Mouse (Mus musculus): ENCODE measurements around the gene Aaas.
A peak's percentile ranks its signal among the peaks of the same experiment; 100 is the strongest.

The Aaas gene

DNA sequence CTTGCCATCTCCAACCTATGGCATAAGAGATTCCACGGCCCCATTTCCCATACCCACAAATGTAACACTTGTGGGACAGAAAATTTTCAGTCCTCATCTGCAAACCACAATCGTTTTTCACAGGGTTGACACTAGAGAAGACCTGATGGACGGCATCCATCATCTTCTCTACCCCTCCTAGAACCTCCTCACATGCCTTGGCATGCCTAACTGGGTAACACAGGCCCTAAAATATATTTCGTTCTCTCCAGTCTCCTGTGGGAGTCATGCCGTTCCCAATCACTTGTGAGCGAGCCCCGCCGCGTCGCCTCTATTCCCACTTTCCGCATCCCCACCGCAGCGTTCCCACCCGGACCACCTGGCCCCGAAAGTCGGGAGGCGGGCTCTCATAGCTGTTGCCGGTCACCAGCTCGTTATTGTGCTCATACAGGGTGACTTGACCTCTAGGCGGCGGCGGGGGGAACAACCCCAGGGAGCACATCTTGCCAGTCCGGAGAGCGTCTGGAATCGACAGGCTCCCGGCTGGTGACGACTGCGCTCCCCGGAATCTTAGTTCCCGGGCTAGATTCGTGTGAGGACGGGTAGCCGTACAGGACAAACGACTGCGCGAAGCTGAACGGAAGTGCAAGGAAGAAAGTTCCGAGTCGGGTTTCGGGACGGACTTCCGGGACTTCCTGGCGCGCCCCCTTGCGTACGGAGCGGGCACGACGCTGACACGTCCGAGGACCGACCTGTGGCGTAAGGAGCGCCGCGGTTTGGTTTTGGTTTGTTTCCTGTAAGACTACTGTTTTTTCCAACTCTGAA lies at the start of gene Aaas:
Gene Aaas (minus strand): TSS at position 634 of the 804 bp plus-strand sequence.
- peak; percentile 97 for DNase-seq

DNA sequence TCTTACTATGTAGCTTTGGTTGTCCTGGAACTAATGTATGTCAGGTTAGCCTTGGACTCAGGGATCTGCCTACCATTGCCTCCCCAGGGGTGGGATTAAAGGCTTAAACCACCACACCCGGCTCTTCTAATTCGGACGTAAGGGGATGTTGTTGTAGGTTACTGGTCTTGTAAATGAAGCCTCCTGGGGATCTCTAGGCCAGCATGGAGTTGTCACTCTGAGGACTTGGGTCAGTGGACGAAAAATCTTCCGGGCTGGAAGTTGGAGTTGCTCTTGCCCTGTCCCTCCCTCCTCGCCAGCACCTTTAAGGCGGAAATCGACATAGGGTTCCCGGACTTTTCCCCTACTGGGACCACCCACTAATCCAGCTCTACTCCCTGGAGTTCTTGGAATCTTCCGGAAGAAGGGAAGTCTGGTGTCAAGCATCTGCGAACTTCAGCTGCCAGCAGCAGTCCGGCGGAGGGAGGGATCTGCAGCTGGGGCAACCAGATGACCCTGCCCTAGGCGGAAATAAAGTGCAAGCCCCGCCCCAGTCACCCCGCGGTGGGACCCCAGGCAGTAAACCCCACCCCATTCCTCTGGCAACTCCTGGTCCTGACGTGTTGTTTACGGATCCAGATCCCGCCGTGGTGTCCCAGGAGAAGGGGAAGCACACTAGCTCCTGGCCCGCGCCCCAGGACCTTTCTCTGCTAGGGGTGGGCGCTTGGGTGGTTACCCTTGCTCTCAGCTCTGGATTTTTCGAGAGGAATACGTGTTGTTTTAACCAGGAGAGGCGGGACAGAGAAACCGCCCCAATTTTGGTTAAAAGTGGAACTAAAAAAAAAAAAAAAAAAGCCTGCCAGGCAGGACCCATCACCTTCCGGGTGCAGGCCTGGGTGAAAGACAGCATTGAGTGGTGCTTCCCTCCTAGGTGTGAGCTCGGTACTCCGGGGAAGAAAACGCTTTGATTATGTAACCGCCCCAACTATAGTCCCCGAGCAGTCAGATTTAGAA lies 49.0 kb upstream of the Aaas start:
- peak; percentile 85 for DNase-seq

DNA sequence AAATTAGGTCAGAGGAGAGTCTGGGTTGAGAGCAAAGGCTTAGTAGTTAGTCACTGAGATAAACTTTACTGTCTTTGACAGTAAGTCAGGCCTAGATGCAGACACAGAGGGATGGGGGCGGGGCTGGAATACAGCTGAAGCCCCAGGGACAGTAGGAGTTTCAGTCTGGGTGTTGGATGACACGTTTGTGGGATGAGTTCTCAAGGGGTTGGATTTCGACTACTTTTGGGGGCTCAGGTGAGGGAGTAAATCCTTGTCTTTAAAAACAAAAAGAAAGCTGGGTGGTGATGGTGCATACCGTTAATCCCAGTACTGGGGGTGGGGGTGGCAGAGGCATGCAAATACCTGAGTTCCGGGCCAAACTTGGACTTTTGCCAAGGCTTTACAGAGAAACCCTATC lies 48.1 kb upstream of the Aaas start:
- DNase-seq, result no peak

DNA sequence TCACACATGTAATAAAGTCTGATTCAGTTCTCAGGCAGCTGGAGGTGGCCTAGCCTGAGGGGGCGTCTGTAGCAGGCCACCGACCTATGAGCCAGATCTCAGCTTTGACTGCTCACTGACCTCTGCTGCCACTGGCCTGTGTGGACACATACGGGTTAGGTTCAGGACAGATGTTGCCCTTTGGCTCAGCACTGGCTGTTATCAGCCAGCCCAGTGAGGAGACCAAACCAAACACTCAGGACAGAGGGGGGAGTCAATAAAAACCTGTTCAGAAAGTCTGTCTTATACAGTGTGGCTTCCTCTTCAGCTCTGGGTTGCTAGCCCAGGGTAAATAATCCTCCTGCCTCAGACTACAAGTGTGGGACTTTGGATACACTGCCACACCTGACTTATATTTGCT lies 44.5 kb upstream of the Aaas start:
- no peak for DNase-seq

DNA sequence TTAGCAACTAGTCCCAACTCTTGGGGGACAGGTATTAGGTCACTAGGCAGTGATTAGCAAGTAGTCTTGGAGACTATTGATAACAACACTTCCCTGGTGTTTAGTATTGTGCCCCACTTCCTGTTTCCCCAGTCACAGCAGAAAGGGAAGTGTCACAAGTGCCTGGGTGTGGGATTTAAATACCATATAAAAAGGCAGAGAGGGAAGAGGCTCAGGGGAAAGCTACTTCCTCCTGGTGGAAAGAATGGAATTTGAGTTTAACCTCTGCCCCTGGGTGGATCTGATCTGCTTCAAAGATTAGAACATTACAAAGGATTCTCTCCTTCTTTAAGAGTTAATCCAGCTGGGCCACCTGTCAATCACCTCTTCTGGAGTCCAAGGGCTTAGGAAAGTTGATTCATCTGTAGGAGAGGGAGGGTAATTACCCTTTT lies 43.0 kb upstream of the Aaas start:
- no peak for DNase-seq

DNA sequence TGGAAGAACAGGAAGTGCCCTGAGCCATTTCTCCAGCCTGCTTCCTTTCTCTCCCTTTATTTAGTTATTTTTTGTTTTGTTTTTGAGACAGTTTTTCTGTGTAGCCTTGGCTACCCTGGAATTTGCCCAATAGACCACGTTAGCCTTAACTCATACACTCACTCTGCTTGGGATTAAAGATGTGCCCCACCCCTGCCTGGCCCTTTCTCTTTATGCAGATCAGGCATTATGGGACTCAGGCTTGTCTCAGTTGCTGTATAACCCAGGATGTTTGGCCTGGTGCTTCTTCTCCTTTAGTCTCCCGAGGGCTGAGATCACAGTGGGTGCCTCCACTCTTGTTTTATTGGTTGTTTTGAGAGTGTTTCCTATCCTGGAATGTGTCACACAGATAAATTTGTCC lies 41.9 kb upstream of the Aaas start:
- no peak for DNase-seq

DNA sequence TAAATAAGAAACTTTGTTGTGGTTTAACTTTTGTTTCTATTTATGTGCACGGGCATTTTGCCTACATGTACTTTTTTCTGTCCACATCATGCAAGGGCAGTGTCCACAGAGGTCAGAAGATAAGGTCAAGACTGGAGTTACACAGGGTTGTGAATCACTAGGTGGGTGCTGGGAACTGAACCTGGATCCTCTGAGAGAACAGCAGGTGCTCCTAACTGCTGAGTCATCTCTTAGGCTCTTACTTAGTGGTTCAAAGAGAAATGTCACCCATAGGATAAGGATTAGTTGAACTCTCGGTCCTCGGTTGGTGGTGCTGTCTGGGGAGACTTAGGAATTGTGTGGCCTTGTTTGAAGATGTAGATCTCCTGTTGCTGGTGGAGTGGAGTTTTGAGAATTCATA lies 38.4 kb upstream of the Aaas start:
- no peak for DNase-seq

DNA sequence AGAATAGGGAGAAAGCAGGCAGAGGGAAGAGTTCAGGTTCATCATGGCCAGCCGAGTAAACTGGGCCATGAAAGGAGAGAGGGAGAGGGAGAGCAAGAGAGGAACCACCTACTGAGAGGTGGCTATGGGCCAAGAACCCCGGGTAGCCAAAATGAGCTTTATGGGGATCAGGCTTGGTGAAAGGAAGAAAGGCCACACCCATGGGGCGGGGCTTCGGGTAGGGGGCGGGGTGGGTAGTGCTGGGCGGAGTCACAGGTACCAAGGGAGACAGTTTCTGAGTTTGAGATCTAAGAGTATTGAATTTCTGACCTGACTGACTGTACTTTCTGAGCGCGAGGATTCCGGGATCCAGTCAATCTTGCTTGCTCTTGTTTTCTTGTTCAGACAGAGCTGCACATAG lies 36.1 kb upstream of the Aaas start:
- no peak for DNase-seq

DNA sequence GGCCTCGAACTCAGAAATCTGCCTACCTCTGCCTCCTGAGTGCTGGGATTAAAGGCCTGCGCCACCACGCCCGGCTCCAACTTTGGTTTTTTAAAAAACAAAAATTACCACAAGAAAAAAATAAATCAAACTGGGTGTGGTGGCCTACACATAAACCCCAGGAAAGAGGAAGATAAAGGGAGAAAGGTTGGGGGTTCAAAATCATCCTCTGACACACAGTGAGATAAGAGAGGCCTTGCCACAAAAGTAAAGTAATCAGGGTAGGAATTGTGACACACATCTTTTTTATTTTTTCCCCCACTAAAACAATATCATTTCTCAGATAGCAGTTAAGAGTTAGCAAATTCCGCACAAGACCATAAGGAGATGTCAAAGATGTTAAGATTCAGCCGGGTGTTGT lies 33.1 kb upstream of the Aaas start:
- no peak for DNase-seq

DNA sequence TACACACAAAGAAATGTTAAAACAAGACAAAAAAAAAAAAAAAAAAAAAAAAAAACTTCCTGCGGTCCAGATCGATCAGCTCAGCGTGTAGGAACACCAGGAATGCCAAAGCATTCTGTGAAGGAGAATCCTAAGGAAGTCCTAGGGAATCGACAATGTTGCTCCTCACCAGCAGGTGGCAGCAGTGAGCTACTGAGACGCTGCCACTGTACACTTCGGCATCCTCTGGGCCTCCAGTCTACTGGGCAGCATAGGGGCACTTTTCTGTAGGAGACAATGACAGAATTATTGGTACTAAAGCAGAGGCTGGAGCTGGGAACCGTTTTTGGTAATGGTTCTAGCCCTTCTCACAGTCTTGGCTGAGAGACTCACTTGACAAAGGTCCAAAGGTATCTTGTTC lies 31.0 kb upstream of the Aaas start:
- peak; percentile 87 for DNase-seq

DNA sequence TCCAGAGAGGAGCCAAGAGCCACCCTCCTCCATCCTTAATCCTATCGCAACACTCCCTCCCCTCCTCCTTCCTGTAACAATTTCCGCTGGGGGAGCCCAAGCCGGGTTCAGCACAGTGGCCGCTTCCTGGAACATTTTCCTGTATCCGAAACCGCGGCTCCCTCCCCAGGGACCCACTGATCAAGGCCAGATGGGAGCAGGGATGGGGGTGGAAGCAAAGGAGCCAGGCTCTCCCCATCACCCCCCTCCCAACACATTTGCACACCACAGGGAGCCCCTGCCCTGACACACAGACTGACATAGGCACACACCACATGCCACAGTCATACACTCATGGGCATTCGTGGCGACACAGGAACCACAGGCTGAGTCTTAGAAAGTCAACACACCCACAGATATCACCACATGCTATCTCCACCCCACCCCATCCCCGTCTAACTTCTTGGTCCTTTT lies 27.3 kb upstream of the Aaas start:
- DNase-seq, result peak; percentile 40

DNA sequence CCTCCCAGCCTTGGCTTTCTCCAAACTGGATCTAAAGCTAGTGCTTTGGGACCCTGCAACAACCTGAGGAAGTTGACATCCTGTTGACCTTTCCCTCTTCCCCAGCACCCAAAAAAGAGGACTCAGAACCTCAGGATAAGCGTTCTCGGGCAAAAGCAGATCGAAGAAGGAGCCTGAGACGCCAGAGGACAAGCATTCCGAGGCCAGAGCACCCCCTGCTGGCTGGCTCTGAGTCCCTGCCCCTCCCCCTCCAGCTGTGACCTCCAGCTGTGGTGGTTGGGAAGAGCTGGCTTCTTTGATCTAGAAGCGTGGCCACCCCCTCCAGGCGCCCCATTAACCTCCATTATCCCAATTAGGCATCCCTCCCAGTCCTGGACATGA lies 26.6 kb upstream of the Aaas start:
- peak; percentile 94 for DNase-seq

DNA sequence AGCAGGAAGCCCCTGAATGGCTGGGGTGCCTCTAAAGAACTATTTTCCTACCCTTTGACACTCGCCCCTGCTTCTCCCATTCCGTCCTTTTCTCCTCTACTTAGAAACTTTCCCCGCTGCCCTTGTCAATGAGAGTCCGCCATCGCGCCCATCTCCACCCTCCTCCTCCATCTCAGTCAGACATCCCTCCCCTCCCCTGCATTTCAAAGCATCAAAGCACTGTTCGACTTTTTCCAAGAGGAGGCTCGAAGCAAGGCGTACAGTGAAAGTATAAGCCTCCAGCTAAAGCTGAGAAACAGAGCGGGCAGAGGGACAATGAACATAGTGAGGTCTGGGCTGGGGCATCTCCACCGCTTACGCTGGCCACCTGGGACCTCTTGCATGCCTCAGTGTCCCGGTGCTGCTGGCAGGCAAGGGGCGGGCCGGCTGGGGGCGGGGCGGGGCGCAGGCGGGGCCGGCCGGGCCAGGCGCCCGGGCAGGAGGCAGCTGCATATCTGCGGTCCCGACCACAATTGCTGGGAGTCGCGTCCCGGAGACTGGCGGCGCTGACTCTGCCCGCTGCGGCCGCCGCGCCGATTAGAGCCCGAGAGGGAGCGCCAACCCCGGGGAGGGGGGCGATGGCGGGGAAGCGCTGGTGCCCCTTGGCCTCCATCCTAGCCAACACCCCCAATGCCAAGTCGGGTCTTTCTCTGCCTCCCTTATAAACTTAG lies 26.0 kb upstream of the Aaas start:
- DNase-seq, result peak; percentile 67

DNA sequence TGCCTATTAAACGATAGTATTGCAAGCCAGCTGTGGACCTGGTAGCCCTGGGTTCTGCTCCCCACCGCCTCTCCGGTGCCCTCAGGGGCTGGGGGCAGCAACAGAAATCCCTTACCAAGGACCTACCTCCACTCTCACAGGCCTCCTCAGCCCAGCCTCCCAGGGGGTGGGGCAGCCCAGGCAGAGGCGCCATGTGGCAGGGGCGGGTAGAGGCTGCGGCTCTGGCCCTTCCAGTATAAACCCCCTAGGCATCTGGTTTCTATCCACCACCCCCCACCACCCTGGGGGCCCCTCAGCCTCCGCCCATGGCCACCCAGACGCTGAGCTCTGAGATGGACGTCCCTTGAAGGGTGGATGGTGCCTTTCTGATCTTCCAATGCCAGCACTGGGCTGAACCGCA lies 20.2 kb upstream of the Aaas start:
- no peak for DNase-seq

DNA sequence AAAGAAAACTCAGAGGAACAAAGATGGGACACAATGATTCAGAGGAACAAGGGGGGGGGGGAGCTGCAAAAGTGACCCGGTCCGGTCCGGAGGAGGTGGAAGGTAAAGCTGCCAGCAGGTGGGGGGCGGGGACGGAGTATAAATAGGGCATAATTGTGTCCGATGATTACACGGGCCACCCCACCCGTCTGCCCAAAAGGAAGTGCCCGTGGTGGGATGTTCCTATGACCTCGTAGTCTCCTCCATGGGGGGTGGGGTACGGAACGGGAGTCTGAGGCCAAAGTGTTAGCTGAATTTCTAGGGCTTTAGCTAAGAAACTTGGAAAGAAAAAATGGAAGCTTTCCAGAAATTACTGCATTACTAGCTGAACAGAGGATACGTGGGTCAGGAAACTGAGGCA lies 19.4 kb upstream of the Aaas start:
- DNase-seq, result no peak

DNA sequence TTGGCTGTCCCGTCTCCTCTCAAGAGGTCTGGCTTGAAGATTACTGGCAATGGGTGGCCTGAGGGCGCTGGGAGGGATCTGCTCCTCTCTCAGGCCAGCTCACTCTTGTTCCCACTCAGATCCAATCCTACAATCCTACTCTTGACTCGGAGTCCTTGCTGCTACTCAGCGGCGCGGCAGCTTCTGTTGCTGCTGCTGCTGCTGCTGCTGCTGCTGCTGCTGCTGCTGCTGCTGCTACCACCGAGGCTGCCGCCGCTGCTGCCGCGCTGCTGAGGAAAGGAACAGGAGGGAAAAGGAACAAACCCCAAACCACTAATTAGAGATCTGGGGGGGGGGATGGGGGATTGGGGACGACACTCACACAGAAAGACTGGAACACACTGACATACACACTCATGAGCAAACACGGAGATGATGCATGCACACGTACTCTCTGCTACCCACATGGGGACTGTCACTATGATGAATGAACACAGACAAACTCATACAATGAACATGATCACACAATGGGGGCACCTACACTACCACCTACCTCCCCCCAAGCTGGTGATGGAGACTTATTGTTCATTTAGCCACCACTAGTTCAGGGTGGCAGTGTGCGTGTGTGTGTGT lies 16.3 kb upstream of the Aaas start, which contains the start of gene Sp7:
Gene Sp7 (minus strand): TSS at position 450 of the 612 bp plus-strand sequence.
- no peak for DNase-seq

DNA sequence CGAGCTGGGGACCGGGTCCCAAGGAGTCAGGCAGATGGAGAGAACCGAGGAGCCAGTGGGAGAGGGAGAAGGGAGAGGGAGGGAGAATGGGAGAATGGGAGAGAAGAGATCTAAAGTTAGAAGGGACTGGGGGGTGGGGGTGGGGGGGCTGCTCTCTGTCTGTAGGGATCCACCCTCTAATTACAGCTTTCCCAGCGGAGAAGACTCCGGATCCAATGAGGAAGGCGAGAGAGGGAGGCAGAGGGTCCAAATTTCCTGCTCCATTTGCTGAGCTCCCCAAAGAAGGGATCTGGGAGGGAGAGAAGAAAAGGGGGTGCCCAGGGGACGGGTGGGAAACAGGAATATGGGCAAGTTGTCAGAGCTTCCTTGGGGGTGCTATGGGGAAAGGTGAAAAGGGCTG lies 15.7 kb upstream of the Aaas start:
- no peak for DNase-seq

DNA sequence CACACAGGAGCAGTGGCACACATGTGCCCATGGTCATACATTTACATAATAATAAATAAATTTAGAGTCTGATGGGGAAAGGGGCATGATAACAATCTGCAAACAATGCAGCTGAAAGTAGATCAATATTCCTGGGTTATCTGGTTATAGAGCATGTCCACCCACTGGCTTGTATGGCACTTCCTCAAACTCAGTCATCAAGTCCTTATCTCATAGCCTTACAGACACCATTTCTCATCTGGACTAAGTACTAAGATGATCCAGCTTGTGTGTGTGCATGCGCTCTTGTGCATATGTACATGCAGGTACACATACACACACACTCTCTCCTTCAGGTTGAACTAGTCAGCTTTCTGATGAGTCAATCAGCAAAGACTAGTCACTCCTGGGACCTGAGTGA lies 14.1 kb upstream of the Aaas start:
- no peak for DNase-seq

DNA sequence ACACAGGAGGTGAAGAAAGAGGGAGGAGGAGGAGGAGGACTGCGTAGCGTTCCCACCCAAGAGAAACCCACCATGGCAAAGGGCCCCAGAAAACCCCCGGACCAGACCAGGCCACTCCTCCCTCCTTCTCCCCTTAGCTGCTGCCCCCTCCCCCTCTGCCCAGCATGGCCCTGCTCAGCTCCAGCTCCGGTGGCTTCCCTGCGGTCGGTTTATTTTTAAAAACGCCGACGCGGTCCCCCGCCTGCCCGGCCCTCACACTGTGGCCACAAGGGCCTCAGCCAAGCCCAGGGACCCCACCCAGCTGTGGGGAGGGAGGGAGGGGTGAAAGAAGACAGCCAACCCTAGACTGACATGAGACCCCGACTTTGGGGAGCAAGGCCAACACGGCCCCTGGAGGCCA lies 12.1 kb upstream of the Aaas start:
- DNase-seq, result no peak

DNA sequence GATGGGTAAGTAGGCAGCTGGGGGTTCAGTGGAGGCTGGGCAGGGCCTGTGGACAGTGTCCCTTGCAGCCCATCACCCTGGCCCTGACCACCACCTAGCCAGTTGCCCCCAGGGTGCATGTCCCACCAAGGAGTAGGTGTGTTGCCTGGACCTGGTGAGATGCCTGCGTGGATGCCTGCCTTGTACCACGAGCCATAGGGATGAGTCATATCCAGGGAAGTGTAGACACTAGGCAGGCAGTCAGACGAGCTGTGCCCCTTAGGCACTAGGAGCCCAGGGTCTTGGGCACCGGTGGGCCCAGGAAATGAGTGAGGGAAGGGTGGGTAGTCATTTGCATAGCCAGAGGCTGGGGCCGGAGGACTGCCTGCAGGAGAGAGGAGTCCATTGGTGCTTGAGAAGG lies 8.3 kb upstream of the Aaas start:
- no peak for DNase-seq

DNA sequence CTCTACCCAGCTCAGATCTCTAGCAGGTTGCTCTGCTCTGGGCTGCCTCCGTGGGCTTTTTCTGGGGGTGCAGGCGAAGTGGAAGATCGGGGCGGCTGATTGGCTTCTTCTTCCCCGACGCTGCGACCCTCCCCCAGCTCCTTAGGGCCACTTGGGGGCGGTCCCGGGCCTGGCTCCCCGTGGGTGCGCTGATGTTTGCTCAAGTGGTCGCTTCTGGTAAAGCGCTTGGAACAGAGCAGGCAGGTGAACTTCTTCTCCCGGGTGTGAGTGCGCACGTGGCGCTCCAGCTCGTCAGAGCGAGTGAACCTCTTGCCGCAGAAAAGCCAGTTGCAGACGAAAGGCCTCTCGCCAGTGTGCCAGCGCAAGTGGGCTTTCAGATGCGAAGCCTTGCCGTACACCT lies 7.6 kb upstream of the Aaas start:
- DNase-seq, result peak; percentile 63

DNA sequence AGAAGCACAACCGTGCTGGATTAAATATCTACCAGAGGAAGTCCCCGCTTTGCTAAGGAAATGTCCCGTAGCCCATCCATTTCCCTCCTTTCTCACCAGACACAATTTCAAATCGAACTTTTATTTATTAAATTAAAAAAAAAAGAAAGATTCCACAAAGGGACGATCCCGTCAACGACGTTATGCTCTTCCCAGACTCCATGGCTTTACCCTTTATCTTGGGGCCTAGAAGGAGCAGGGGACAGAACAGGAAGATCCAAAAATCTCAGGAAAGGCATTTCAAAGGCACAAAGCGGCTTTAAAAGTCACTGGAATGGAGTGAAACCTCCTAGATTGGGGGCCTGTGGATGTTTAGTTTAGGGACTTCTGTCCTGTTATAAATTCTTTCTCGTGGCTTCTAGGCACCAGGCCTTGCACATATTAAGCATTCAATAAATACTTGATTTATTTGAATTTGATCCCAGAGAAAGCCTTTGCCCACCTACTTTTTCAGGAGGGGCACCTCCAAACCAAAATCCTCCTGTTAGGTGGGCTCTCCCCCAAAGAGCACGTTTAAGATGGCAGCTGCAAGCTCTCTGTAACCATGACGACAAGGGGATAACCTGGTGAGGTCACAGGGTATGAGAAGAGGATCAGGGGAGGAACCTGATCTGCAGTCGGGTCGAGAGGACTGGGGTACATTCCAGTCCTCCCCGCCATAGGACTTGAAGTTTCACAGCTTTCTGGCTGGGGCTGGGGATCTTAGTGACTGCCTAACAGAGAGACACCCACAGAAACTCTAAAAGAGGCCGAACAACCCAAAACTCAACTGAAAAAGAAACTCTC lies 6.1 kb upstream of the Aaas start:
- DNase-seq, result no peak

Measured in thymus, postnatal 4 days (tissue).